Mouse (Mus musculus) hindbrain, embryonic 14.5 days (tissue): ENCODE measurements around the gene Akap1. TPM values are rescaled to one million over a fixed set of nuclear protein-coding genes. Genes with fewer than 3 reads are reported as not detected.

ENCODE experiments used
- ATAC-seq: fragments of 200-750 bp; cut with Nextera tagmentation; 2 replicates; pipeline ENCODE4 v1.8.0; 2017; ENCODE audit warnings: moderate number of reproducible peaks, mild to moderate bottlenecking, moderate TSS enrichment, moderate library complexity; ENCODE audit not compliant: low FRiP score
- DNase-seq: peaks from one replicate; pipeline ENCODE4 v3.0.0-alpha.2; 2015; ENCODE audit warnings: low spot score
- H3K27ac ChIP-seq: fragments of 300-500 bp; sonication (generic); 2 replicates; pipeline ENCODE4 v1.5.1; 2014; ENCODE audit warnings: mild to moderate bottlenecking, moderate library complexity
- H3K27me3 ChIP-seq: fragments of 300-500 bp; sonication (generic); 2 replicates; pipeline ENCODE4 v1.6.1; 2014; ENCODE audit warnings: mild to moderate bottlenecking, low read length, mixed read lengths; ENCODE audit not compliant: control insufficient read depth, insufficient read depth
- H3K36me3 ChIP-seq: fragments of 300-500 bp; sonication (generic); replicated peaks from 2 replicates; pipeline ENCODE4 v1.6.1; 2014; ENCODE audit not compliant: control insufficient read depth, insufficient read depth
- H3K4me1 ChIP-seq: fragments of 300-500 bp; sonication (generic); replicated peaks from 2 replicates; pipeline ENCODE4 v1.6.1; 2014; ENCODE audit warnings: antibody characterized with exemption, low read length, mixed read lengths; ENCODE audit not compliant: control insufficient read depth, insufficient read depth
- H3K4me2 ChIP-seq: fragments of 300-500 bp; sonication (generic); replicated peaks from 2 replicates; pipeline ENCODE4 v1.6.1; 2014; ENCODE audit warnings: mild to moderate bottlenecking, moderate library complexity
- H3K4me3 ChIP-seq: fragments of 300-500 bp; sonication (generic); replicated peaks from 2 replicates; pipeline ENCODE4 v1.5.1; 2014; ENCODE audit warnings: mild to moderate bottlenecking, low read length
- H3K9ac ChIP-seq: fragments of 300-500 bp; sonication (generic); 2 replicates; pipeline ENCODE4 v1.6.1; 2014
- H3K9me3 ChIP-seq: fragments of 300-500 bp; sonication (generic); 2 replicates; pipeline ENCODE4 v1.6.1; 2016; ENCODE audit warnings: low read length; ENCODE audit not compliant: control insufficient read depth
- WGBS: fragments of 180-500 bp; shearing (Covaris S2); extraction: QIAGEN DNeasy Blood & Tissue Kit; methylation state at CpG from one replicate; pipeline ENCODE4 v1.1.7; 2014; 5-methylcytosine and 5-hydroxymethylcytosine counted together
- polyA plus RNA-seq: library from polyadenylated mRNA; unstranded; fragments of >200 nt; fragmentation: Nextera tagmentation; extraction: Ambion mirVana; gene quantifications from 2 replicates; pipeline ENCODE4 v1.2.1, GENCODE M21; 2014

The Akap1 gene
- 26.0 and 26.6 TPM in 2 replicates for polyA plus RNA-seq

DNA sequence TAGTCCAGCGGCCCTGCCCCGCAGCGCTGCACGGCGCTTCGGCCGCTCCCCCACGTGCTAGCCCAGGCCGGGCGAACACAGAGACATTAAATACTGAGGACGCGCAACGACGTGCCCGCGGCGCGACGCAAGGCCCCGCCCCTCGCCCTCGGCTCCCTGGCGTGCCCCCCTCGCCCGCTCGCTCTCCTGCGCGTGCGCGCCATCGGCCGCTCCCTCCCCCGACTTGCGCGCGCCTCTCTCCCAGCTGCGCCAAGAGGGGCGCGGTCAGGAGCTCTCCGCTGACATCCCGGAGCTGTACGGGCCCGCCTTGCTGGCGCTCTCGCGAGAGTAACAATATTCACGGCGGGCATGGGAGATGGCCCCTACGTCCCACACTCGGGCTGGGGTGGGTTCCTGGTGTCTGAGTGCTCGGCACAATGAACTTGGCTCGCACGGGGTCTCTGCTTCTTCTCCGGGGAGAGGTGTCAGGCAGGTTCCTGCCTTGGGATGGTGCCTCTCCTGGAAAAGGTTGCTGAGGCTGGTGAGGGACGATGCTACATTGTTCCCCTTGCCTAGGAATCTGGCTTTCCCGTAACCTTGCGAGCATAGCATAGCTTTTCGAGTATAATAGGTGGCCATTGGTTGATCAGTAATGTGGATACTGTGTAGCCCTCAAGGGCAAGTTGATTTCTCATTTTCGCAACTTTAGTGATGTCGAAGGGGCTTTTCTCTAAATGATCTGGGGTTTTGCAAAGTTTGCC lies at the start of gene Akap1:
Akap1 (minus strand) TSS at position 129 of the 740 bp plus-strand sequence.
- ATAC-seq = peak; percentile 98
- peak within 1 kb of the TSS; percentile 83 for H3K9ac ChIP-seq
- peak; percentile 97 for DNase-seq
- H3K4me2 ChIP-seq = peak within 1 kb of the TSS; percentile 99
- 2% methylated on average over 49 of the region's 60 CpGs for WGBS
- H3K4me1 ChIP-seq = peaks cover 19% of the 10 kb centered on the region; the same call in 1 of the 2 replicates
- H3K36me3 ChIP-seq = no peaks in the 10 kb centered on the region
- peak within 1 kb of the TSS; percentile 87 for H3K4me3 ChIP-seq
- H3K27me3 ChIP-seq = no peaks in the 10 kb centered on the region
- no peaks in the 10 kb centered on the region for H3K9me3 ChIP-seq
- peak within 1 kb of the TSS; percentile 92 for H3K27ac ChIP-seq

DNA sequence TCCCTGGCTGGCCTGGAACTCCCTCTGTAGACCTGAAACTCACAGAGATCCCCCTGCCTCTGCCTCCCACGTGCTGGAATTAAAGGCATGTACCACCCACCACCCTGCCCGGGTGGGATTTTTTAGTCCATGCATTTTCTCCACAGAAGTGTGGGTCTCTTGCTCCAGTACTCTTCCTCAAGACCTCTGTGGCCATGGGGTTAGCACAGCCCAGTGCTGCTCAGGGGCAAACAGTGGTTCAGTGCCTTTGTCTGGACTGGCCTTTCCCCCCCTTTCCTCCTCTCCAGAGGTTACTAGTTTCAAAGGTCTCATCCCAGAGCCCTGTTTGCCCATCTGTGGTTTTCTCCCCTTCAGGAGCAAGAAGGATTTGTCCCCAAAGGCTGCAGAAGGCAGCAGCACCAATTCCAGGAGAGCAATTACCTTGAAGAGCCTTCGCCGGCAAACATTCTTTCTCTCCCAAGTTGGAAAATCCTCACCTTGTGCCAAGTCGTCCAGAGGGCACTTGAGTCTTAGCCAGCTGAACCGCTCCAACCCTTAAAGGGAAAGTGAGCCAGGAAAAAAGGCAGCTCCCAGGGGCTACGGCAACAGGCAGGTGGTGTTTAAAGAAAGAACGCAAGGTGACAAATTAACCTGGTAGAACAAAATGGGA lies 45.1 kb upstream of the Akap1 start:
- Histone ChIP-seq H3K27me3 (no peaks in the 10 kb centered on the region), H3K36me3 (no peaks in the 10 kb centered on the region), H3K9me3 (no peaks in the 10 kb centered on the region), H3K4me2 (no peak overlapping the region), H3K27ac (no peak overlapping the region), H3K9ac (no peak overlapping the region), H3K4me3 (no peak overlapping the region), H3K4me1 (no peaks in the 10 kb centered on the region)
- 82% methylated on average over 8 of the region's 8 CpGs for WGBS
- no peak for DNase-seq
- no peak for ATAC-seq

DNA sequence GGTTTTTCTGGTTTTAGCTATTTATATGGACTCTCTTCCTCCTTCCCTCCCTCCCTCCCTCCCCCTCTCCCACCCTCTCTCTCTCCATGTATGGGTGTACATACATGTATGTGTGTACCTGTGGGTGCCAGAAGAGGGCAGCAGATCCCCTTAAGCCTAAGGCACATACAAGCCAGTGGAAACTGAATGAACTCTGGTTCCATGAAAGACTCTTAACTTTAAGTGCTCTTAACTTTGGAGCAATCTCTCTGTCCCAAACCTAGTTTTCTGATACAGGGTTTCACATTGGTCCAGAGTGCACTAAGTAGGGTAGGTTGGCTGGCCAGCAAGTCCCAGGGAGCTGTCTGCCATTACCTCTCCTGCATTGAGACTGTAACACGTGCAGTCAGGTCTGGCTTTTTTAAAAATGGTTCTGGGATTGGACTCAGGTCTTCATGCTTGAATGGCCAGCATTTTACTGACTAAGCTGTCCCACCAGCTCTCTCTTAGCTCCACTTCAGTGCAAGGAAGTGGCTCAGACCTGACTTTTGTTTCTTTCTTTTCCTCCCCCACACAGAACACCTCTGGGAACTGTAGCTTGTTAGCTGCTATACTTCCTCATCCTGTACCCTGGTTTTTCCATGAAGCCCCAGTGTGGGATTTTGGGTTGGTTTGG lies 44.3 kb upstream of the Akap1 start:
- Histone ChIP-seq H3K27me3 (no peaks in the 10 kb centered on the region), H3K9me3 (no peaks in the 10 kb centered on the region), H3K4me3 (no peak overlapping the region), H3K4me2 (no peak overlapping the region), H3K4me1 (no peaks in the 10 kb centered on the region), H3K36me3 (no peaks in the 10 kb centered on the region), H3K9ac (no peak overlapping the region), H3K27ac (no peak overlapping the region)
- 94% methylated on average over 1 of the region's 1 CpGs for WGBS
- no peak for ATAC-seq
- no peak for DNase-seq

DNA sequence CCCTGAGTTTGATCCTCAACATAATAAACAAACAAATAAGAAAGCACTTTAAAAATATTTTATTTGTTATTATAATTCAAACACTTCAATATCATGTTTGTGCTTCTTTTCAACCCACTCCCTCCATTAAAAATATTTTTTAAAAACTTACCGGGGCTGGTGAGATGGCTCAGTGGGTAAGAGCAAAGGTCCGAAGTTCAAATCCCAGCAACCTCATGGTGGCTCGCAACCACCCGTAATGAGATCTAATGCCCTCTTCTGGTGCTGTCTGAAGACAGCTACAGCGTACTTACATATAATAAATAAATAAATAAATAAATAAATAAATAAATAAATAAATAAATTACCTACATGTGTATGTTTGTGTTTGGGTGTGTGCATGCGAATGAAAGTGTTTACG lies 43.5 kb upstream of the Akap1 start:
- no peaks in the 10 kb centered on the region for H3K4me1 ChIP-seq
- H3K4me2 ChIP-seq = no peak overlapping the region
- WGBS = 97% methylated on average over 7 of the region's 7 CpGs
- no peak overlapping the region for H3K9ac ChIP-seq
- ATAC-seq (no peak), DNase-seq (no peak)
- H3K27me3 ChIP-seq = no peaks in the 10 kb centered on the region
- no peaks in the 10 kb centered on the region for H3K9me3 ChIP-seq
- H3K4me3 ChIP-seq = no peak overlapping the region
- H3K36me3 ChIP-seq = no peaks in the 10 kb centered on the region
- no peak overlapping the region for H3K27ac ChIP-seq

DNA sequence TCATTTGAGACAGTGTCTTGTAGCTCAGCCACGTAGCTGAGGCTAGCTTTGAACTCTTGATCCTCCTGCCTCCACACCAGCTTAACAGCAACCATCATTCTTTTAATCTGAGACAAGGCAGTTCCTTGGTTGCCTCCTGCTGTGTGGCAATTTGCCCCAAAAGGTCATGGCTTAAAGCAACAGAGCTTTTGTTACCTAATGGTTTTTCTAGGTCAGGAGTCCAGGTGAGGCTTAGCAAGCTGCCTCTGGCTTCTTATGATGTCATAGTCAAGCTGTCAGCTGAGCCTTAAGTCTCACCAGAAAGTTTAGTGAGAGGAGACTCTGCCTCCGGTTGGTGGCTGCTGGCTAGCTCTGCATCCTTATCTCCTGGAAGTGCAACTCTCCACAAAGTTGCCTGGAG lies 41.2 kb upstream of the Akap1 start:
- Histone ChIP-seq H3K27me3 (no peaks in the 10 kb centered on the region), H3K36me3 (no peaks in the 10 kb centered on the region), H3K4me1 (no peaks in the 10 kb centered on the region), H3K9ac (no peak overlapping the region), H3K4me2 (no peak overlapping the region), H3K4me3 (no peak overlapping the region), H3K9me3 (no peaks in the 10 kb centered on the region), H3K27ac (no peak overlapping the region)
- WGBS = 49% methylated on average over 2 of the region's 2 CpGs
- no peak for ATAC-seq
- DNase-seq = no peak

DNA sequence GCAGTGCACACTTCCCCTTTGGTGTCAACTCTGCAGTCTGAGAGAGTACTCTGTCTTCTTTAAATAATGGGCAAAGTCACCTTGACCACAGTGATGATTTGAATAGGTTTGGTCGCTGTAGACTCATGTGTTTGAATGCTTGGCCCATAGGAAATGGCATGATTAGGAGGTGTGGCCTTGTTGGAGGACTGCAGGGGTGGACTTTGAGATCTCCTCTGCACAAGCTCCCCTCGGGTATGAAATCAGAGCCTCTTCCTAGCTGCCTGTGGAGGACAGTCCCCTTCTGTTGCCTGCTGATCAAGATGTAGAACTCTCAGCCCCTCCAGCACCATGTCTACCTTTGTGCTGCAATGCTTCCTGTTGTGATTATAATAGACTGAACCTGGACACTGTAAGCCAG lies 39.7 kb upstream of the Akap1 start:
- no peak overlapping the region for H3K27ac ChIP-seq
- 0 out of 2 replicates have a peak, but pooled peaks cover 4% of the 10 kb centered on the region for H3K27me3 ChIP-seq
- no peak for DNase-seq
- ATAC-seq = no peak
- 52% methylated on average over 2 of the region's 2 CpGs for WGBS
- H3K4me2 ChIP-seq = no peak overlapping the region
- no peaks in the 10 kb centered on the region for H3K36me3 ChIP-seq
- no peak overlapping the region for H3K4me3 ChIP-seq
- H3K9me3 ChIP-seq = no peaks in the 10 kb centered on the region
- H3K9ac ChIP-seq = no peak overlapping the region
- H3K4me1 ChIP-seq = no peaks in the 10 kb centered on the region

DNA sequence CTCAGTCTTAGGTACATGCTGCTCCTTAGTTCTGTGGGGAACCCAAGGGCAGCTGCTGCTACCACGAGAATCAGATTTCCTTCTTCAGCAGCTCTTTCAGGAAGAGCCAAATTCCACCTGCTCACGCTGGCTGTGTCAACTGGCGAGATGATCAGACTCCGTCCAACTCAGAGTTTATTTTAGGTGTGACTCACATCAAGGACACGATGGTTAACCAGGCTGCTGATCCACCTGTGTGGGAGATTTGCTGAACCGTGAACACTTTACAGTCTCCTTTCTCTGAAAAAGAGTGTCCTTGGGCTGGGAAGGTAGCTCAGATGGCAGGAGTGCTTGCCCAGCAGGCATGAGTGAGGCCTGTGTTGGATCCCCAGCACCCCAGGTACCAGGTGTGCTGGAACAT lies 38.4 kb upstream of the Akap1 start:
- ATAC-seq (no peak), DNase-seq (no peak)
- Histone ChIP-seq H3K27ac (no peak overlapping the region), H3K9me3 (no peaks in the 10 kb centered on the region), H3K9ac (no peak overlapping the region), H3K4me1 (no peaks in the 10 kb centered on the region), H3K4me2 (no peak overlapping the region), H3K36me3 (no peaks in the 10 kb centered on the region), H3K4me3 (no peak overlapping the region), H3K27me3 (peaks cover 9% of the 10 kb centered on the region; the same call in 1 of the 2 replicates)
- 86% methylated on average over 6 of the region's 6 CpGs for WGBS

DNA sequence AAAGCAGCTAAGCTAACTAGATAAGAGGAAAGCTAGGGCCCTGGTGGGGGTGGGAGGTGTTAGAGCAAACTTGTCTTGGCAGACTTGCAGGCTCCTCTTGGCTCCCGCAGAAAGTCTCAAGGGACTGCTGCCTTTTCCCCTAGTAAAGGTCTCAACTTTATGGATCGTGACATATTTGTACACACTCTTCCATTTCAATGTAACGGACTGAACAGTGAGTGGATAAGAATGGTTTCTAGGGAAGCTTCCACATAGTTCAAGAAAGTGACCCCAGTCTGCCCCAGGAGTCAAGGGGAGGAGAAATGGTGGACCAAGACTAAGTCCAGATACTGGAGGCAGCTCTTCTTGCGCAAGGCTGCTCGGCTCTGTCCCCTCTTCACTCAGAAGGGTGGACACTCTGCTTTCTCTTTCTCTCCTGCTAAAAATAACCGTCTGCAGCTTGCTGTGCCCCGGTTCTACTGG lies 37.0 kb upstream of the Akap1 start:
- Histone ChIP-seq H3K27me3 (peaks cover 16% of the 10 kb centered on the region; the same call in 1 of the 2 replicates), H3K4me3 (no peak overlapping the region), H3K4me2 (no peak overlapping the region), H3K9ac (no peak overlapping the region), H3K9me3 (no peaks in the 10 kb centered on the region), H3K36me3 (no peaks in the 10 kb centered on the region), H3K27ac (no peak overlapping the region), H3K4me1 (no peaks in the 10 kb centered on the region)
- 83% methylated on average over 7 of the region's 7 CpGs for WGBS
- ATAC-seq (no peak), DNase-seq (no peak)

DNA sequence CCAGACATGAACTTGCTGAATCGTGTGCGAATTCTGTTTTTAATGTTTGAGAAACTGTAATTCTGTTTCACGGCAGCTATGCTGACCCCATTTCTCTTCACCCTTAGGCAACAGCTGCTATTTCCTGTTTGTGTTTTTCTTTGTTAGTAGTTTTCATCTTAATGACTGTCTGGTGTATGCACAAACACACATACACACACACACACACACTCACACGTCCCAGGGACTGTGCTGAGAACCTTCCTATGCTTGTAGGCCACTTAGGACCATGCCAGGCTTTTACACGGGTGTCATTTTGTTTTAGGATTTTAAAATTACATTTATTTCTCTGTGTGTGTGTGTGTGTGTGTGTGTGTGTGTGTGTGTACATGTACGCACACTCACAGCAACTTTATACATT lies 35.2 kb upstream of the Akap1 start:
- Histone ChIP-seq H3K9ac (no peak overlapping the region), H3K4me2 (no peak overlapping the region), H3K27ac (no peak overlapping the region), H3K36me3 (no peaks in the 10 kb centered on the region), H3K27me3 (peaks cover 16% of the 10 kb centered on the region; the same call in 1 of the 2 replicates), H3K4me3 (no peak overlapping the region), H3K4me1 (no peaks in the 10 kb centered on the region), H3K9me3 (no peaks in the 10 kb centered on the region)
- no peak for ATAC-seq
- DNase-seq = no peak
- 94% methylated on average over 6 of the region's 6 CpGs for WGBS
